Mouse (Mus musculus): ENCODE data around the gene Ugt2b1.
"Not testable (repeated sequence)": the region's sequence is repeated elsewhere in the genome, so short reads cannot be mapped to it uniquely, and the experiment has no call there.

The Ugt2b1 gene

DNA sequence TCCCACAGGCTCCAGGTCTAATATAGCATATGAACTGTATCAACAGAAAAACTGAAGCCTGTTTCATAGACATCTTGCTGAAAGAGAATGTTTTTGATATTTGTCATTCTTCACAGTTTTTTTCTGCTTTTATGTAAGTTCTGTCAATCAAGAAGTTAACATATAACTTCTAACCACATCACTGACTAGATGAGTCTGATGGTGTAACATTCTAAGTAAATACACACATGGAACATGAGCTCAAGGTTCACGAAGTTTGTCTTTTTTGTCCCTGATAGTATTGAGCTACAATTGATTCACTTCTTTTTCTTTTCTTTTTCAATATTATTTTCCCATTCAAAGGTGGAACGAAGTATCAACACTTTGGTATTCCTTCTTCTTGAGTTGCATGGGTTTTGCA is at the start of gene Ugt2b1:
TSS of gene Ugt2b1 (minus strand) at position 105 of the 400 bp plus-strand sequence.
- DNase-seq (ENCODE audit: low spot score): no peak

DNA sequence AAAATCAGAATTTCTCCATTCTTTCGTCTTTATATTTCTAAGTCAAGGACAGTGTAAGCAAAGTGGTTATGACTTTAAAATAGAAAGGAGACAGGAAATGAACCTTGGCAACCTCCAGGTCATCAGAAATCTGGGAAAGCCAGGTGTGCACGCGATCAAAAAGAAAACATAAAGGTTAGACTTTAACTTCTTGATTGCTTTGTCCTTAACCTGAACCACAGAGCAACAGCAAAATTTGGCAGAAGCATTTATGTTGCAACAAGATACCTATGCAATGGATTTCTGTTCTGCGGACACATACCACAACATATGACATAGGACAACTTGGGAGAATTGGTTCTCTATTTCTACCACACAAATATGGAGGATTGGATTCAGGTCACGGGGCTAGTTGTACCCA is 40.9 kb upstream of the Ugt2b1 start:
- DNase-seq (ENCODE audit: low spot score): not testable (repeated sequence)

DNA sequence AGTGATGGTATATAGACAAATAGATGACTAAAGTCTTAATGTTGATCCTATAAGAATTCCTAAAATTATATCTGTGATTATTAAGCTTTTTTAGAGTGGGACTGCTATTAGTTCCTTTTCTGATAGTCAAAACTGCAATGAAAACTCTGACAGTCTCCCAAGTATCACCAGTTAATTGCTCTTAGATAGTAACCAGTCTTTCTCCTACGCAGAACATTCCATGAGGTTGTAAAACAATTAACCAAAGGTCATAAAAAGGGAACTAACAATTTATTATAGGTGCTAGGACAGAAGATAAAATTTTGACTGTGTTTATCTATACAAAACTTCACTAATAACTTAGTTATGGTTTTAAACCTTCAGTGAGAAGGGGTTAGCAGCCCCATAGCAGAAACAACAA is 36.5 kb upstream of the Ugt2b1 start:
- not testable (repeated sequence) for DNase-seq (ENCODE audit: low spot score)

DNA sequence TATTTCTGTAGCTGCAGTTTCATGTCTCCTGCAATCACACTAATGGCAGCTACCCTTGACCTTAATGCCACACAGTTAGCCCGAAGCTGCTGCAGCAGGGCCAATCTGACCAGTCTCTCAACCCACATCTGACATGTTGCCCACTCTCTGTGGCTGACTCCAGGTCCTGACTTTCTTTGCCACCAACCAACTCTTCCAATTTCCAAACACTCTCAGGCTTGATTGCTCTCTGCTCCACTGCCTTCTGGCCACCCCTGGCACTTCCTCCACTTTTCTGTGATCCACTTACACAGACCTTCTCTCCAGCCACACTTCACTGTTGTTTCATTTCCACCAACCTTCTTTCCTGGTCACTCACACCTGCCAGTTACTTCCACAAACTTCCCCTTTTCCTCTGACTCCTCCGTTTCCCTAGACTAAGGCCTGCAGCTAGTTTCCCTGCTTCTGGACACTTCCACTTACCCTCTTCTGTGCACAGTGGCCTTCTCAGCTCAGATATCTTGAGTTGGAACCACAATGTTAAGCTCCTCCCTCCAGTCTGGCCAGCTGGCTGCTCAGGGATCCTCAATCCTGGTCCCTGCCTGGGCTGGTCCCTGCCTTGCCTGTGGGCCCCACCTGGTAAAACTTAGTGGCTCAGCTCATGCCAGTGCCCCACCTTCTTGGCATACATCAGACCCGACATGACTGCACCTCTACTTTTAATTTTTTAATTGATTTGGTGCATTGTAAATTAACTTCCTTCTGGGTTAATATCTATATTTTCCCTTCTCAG is 35.4 kb upstream of the Ugt2b1 start:
- no peak for DNase-seq (ENCODE audit: low spot score)

DNA sequence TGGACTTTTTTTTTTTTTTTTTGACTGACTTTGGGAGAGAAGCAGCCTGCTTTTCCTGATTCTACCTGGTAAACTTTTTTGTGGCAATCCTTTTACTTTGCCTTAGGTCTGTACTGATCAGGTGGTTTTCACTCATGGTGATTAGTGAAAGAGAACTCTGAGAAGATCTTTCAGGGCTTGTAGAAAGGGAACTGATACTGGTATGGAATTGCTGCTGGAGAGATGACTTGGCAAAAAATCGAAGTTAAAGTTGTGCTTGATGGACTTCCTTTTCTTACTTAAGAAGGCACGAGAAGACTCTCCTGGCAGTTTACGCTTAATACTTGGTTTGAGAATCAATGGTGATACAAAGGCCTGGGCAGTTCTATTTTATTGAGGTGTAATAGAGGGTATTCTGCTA is 34.2 kb upstream of the Ugt2b1 start:
- no peak for DNase-seq (ENCODE audit: low spot score)

DNA sequence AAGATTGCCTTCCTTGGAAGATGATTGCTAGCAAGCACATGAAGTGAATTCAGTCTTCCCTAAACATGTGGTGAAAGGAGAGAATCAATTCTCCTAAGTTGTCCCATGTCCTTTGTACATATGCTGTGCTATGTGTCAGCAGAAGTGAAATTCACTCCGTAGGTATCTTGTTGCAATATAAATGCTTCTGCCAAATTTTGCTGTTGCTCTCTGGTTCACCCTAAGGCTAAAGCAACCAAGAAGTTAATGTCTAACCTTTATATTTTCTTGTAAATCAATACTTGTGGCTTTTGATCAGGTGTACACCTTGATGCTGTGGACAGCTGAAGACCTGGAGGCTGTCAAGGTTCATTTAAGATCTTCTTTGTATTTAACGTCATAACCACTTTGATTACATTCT is 15.8 kb upstream of the Ugt2b1 start:
- DNase-seq (ENCODE audit: low spot score): no peak

DNA sequence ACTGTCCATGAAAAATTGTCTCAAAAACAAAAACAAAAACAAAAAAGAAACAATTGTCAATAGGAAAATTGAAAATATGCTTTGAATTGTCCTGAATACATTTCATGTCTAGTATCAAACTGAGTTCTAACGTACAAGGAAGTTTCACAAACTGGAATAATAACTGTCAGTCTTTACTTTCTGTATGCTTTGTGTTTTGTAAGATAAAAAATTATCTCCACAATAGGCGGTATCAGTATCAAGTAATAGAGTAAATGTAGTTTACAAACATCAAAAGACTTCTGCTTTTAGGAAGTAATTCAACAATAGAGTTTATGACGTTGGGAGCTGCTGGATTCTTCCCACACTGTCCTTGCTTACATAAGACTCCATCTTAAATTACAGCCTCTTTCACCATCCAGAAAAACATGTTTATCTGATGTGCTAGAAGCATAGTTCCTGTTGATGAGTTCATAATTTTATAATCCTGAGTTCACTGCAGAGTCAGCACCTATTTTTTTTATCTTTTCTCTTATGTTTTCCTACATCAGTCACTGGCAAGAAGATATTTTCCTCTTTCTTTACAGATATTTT is 5.6 kb downstream of the Ugt2b1 start:
- no peak for DNase-seq (ENCODE audit: low spot score)

DNA sequence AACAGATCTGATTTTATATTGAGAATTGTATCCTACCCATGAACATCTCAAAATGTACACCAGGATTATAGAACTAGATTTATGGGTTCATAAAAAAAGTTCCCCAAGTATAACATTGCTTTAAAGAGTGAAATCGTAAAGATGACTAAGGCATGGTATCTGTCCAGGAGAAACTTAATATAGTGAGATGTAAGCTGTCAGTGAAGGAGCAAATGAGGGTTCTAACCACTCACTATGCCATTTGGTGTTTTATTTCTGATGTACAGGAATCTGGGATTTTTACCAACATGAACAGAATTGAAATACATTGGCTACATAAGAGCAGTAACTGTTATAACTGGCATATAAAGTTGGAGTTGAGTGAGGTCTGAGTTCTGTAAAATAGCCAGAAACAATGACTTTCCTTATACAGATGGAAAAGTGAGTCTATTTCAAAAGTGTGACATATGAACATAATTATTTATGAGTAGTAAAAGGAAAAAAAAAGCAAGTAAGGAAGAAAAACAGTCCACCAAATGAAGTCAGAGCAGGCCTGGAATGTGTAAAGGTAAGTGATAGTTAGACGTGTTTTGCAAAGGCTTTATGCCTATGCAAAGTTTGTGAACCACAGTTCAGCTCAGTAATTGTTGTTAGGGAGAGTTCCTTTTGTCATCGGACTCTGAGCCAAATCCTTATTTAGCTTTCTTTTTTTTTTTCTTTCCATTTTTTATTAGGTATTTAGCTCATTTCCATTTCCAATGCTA is 14.8 kb downstream of the Ugt2b1 start:
- DNase-seq (ENCODE audit: low spot score): no peak

DNA sequence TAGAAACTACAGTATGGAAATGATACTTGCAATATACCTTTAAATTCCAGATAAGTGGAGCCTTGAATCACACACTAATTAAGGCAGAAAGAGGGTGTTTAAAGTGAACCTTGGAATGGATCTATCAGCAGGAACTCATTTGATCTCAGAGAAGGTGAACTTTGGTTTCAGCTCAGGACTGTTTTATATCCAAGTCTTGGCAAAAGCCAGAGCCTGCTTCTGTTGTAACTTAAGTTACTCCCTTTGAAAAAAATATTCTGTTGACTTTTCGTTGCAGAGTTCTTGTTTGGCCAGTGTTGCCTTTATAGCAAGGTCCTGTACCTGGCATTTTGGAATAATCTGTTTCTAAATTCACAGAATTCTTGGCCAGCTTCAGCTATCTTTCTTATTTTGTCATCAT is 15.6 kb downstream of the Ugt2b1 start:
- no peak for DNase-seq (ENCODE audit: low spot score)

DNA sequence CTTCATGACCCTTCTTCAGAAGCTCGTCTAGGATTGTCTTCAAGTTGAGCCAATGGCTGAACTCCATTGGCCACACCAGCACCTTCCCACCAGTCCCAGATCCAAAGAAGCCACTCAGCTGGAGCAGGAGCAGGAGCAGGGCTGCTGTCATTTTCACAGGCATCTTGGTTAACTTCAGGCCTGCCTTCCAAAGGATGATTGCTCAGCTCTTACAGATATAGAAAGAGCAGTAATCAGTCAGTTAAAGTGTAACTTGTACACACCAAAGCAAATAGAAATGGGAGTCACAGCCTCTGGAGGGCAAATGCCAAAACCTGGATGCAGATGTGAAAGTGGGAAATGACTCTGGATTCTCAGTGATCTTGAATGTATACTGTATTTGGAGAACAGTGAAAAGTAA is 19.6 kb downstream of the Ugt2b1 start, which contains the start of gene Ugt2b34:
TSS of gene Ugt2b34 (minus strand) at position 180 of the 400 bp plus-strand sequence.
- no peak for DNase-seq (ENCODE audit: low spot score)

DNA sequence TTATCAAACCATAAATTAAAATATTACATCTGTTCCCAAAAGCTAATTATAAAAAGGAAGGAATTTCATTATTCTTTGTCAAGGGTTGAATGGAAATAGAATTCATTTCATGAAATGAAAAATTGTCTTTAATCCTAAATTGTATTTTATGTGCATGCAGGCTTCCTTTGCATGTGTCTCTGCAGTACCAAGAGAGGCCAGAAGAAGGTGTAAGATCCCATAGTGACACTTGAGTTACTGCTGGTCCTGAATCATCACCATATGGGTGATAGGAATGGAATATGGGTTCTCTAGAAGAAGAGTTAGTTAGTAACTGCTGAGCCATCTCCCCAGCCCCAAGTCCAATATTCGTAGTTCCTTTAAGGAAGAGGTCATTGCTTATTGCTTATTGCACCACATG is 36.4 kb downstream of the Ugt2b1 start:
- DNase-seq (ENCODE audit: low spot score): peak; percentile 2

DNA sequence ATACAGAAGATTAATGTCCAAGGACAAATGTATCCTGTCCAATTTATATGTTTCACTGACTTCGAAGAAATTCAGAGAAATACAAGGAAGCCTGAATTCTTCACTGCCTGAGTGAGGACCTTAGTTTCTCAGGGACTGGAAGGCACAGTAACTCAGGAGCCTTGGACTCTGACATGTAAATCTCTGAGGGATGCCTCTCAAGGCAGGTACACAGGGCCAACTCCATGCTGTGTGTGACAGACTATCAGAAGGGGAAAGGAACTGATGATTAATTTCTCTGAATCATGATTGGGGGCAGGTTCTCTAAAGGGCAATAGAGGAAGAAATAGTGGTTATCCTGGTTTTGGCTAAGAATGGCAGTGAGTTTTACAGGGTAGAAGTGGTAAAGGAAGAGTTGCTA is 37.9 kb downstream of the Ugt2b1 start:
- DNase-seq (ENCODE audit: low spot score): no peak

DNA sequence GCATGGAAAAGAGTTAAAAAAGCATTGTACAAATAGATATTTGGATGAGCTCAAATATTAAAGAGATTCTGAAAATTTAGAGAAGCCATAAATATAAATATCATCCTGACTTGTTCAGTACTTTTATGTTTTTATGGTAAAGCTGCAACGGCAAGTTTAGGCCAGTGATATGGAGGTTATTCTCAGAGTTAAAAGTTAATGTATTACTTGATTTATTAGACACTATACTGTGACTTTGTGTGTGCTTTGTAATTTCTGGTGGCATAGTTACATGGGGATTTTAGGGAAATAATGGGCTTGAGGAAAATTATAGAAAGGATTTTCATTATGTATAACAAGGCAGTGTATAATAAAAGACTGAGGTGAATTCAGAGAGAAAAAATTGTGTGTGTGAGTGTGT is 39.2 kb downstream of the Ugt2b1 start:
- DNase-seq (ENCODE audit: low spot score): no peak

DNA sequence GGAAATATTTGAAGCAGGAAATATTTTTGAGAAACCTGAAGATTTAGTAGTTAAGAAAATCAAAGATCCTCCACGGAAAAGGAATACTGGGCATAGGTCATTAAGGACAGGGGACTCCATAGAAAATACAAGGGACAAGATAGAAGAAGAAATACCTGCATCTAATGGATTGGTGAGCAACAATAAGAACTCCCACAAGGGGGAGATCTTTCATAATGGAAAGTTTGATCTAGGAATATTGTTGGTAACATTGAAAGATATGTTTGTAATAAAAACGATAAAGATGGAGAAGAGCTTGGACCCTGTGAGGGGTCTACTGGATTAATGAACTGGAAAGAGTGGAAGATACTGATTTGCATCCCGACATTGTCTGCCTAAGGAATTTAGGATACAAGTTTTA is 39.7 kb downstream of the Ugt2b1 start:
- peak; percentile 28 for DNase-seq (ENCODE audit: low spot score)

DNA sequence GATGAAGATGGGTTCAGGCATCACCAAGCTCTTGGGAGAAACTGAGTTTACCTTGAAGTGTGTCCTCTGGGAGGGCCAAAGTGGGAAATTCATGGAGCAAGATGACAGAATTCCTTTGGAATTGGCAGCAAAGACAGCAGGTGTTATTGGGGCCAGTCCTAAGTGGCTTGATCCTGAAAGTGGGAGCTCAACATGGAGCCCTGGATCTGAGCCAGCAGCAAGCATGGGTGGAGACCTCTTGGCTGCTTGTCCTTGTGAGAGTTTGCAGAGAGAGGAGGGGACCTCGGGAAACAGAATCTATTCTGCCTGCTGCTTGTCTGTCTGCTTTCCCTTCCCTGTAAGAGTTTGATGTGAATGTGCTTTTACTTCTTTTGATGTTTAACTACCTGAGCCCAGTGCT is 54.5 kb downstream of the Ugt2b1 start:
- no peak for DNase-seq (ENCODE audit: low spot score)

All from embryo, embryonic 10.5 days (tissue).